Mouse (Mus musculus) ES-CJ7 (cell line): ENCODE measurements around the gene H2-M10.5.
A peak's percentile ranks its signal among the peaks of the same experiment; 100 is the strongest.
"Not testable (repeated sequence)": the region's sequence is repeated elsewhere in the genome, so short reads cannot be mapped to it uniquely, and the experiment has no call there.

ENCODE experiments used
- DNase-seq: peaks from one replicate; pipeline ENCODE4 v3.0.0; 2011; ENCODE audit warnings: low read depth, low spot score

H2-M10.5 gene

DNA sequence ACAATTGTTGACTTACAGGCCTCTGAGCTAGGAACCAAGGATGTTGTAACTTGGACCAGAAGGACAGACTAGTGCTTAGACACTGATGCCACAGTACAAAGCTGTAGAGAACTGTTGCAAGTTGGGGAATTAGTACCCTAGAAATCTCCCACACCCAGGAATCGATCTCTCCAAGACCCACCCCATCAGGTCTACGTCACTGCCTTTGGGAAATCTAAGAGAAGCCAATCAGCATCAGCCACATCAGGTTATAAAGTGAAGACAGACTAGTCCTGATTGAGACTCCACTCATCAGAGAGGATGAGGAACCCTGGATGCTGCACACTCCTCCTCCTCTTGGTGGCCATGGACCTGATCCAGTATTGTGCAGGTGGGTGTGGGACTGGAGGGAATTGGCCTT, at the start of gene H2-M10.5:
H2-M10.5 (plus strand) TSS at position 301 of the 400 bp plus-strand sequence.
- DNase-seq, result not testable (repeated sequence)

- DNase-seq, result peak; percentile 9
These were observed 46.7 kb upstream of the H2-M10.5 start for GRCm38 (mm10) chr17:36726046-36726445.

GRCm38 (mm10) chr17:36763816-36764215, 8.9 kb upstream of the H2-M10.5 start:
- DNase-seq, result no peak

- not testable (repeated sequence) for DNase-seq
These were observed 8.5 kb upstream of the H2-M10.5 start for GRCm38 (mm10) chr17:36764244-36764643.

DNA sequence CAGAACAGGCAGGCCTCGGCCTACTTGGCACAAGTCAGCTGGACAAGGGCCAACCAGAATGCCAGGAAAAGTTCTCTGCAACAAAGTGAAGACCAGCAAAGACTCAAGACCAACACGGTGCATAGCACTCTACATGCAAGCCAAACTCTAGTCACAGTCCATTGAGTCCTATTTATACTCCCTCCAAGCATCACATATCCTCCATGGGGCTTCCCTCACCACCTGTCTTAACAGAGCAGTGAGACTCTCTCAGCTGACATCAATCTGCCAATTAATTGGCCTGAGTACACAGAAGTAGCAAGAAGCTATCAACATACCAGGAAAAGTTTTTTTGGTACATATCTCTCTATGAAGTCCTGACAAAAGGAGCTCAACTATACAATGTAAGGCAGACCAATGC, 7.3 kb upstream of the H2-M10.5 start:
- DNase-seq, result not testable (repeated sequence)

- no peak for DNase-seq
These were observed 8.8 kb downstream of the H2-M10.5 start for GRCm38 (mm10) chr17:36781533-36781932.

GRCm38 (mm10) chr17:36786483-36786886, 13.8 kb downstream of the H2-M10.5 start:
- peak; percentile 21 for DNase-seq

- DNase-seq, result no peak
These were observed 15.6 kb downstream of the H2-M10.5 start for GRCm38 (mm10) chr17:36788351-36788750.

GRCm38 (mm10) chr17:36788801-36789200, 16.1 kb downstream of the H2-M10.5 start:
- DNase-seq, result peak; percentile 78

DNA sequence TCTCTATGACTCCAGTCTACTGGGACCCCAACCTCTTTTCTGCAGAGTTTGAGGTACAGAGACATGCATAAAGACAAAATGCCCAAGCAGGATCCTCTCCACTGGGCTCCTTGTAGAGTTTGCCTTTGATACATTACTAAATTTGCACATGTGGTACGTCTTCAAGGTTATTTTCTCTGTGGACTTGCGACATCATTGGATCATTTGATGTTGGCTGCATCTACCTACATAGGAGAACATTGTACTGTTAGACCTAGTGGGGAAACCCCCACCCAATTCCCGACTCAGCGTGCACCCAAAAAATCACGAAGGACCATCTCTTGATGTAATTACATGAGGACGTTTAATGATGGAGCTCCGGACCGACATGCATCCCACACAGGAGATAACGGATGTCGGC, 26.8 kb downstream of the H2-M10.5 start:
- DNase-seq, result no peak

DNA sequence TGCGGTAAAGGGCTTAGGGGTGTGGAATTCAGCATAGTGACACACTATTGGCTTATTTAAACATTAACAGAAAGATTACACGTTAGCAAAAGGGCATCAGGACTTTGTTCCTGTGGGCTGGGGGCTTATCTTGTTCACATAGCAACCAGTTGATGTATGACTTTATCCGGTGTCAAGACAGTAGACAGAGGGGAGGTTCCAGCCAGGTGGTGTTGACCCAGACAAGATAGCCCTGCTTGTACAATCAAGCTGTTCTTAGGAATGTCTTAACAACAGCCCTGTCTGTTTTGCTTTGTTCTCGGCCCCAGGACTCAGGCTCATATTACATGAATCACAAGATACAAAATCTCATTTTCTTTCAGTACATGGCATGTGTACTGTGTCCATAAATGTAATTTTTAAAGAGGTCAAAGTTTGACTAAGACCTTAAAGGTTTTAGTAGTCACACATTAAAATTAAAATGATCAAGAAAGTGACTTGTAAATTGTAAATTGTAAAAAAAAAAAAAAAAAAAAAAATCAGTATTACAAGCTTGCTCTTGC, 27.3 kb downstream of the H2-M10.5 start:
- not testable (repeated sequence) for DNase-seq

GRCm38 (mm10) chr17:36811871-36812270, 39.2 kb downstream of the H2-M10.5 start, which contains the start of gene H2-M10.6:
Gene H2-M10.6, plus strand, starts transcription at chr17:36812171.
- no peak for DNase-seq

DNA sequence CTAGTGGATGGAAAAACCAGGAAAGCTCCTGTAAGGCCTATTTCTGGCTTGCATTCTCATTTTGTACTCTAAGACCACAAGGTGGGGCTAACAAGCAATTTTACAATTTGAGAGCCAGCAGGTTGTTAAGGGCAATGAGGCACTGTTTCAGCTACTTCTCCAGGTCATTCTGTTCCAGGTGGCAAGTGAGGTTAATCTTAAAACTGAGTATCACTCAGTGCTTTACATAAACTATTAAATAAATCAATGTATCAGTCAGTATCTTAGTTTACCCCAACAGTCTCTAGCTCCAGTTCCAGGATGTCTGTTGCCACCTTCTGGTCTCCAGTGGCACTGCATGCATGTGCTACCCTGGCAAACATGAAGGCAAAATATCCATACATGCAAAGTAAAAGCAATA, 51.3 kb downstream of the H2-M10.5 start:
- peak; percentile 60 for DNase-seq

- DNase-seq, result peak; percentile 70
These were observed 52.8 kb downstream of the H2-M10.5 start for GRCm38 (mm10) chr17:36825525-36825924.
